Mouse (Mus musculus) limb, embryonic 10.5 days (tissue): Measurements from ENCODE around the gene Ndufv2. TPM values are rescaled to one million over a fixed set of nuclear protein-coding genes. Genes with fewer than 3 reads are reported as not detected.

Experiments
- DNase-seq: peaks from one replicate; pipeline ENCODE4 v3.0.0-alpha.2; 2017; ENCODE audit warnings: low spot score
- H3K27ac ChIP-seq: fragments of 300-500 bp; sonication (generic); 2 replicates; pipeline ENCODE4 v1.5.1; 2016; ENCODE audit warnings: mild to moderate bottlenecking
- H3K27me3 ChIP-seq: fragments of 300-500 bp; sonication (generic); 2 replicates; pipeline ENCODE4 v1.6.1; 2016; ENCODE audit warnings: low read depth, mild to moderate bottlenecking; ENCODE audit not compliant: poor library complexity, severe bottlenecking
- H3K36me3 ChIP-seq: fragments of 300-500 bp; sonication (generic); 2 replicates; pipeline ENCODE4 v1.6.1; 2016; ENCODE audit warnings: mild to moderate bottlenecking, moderate library complexity
- H3K4me1 ChIP-seq: fragments of 300-500 bp; sonication (generic); 2 replicates; pipeline ENCODE4 v1.6.1; 2016
- H3K4me3 ChIP-seq: fragments of 300-500 bp; sonication (generic); 2 replicates; pipeline ENCODE4 v1.5.1; 2016; ENCODE audit warnings: mild to moderate bottlenecking, moderate library complexity
- H3K9me3 ChIP-seq: fragments of 300-500 bp; sonication (generic); replicated peaks from 2 replicates; pipeline ENCODE4 v1.6.1; 2016; ENCODE audit warnings: mild to moderate bottlenecking
- WGBS: fragments of 180-500 bp; shearing (Covaris S2); methylation state at CpG from one replicate; pipeline ENCODE4 v1.1.7; 2016; 5-methylcytosine and 5-hydroxymethylcytosine counted together
- polyA plus RNA-seq: library from polyadenylated mRNA; unstranded; fragments of >200 nt; fragmentation: Nextera tagmentation; extraction: Ambion mirVana; gene quantifications from 2 replicates; pipeline ENCODE4 v1.2.1, GENCODE M21; 2016

The Ndufv2 gene
- polyA plus RNA-seq, 1 experiment from 2014 or later, result 329 TPM

- WGBS, result 71% methylated on average over 8 of the region's 8 CpGs
- H3K9me3 ChIP-seq, result no peaks in the 10 kb centered on the region
- no peak overlapping the region for H3K27ac ChIP-seq
- no peaks in the 10 kb centered on the region for H3K36me3 ChIP-seq
- peaks cover 18% of the 10 kb centered on the region for H3K4me1 ChIP-seq
- no peak overlapping the region for H3K4me3 ChIP-seq
- DNase-seq, result no peak
- no peaks in the 10 kb centered on the region for H3K27me3 ChIP-seq
Observed at GRCm38 (mm10) chr17:66107466-66107865, 6.1 kb upstream of the Ndufv2 start.

GRCm38 (mm10) chr17:66106601-66107267 lies 5.4 kb upstream of the Ndufv2 start:
- H3K4me3 ChIP-seq, result no peak overlapping the region
- H3K4me1 ChIP-seq, result peaks cover 12% of the 10 kb centered on the region
- no peaks in the 10 kb centered on the region for H3K27me3 ChIP-seq
- 60% methylated on average over 10 of the region's 10 CpGs for WGBS
- peak; percentile 71 for DNase-seq
- no peaks in the 10 kb centered on the region for H3K36me3 ChIP-seq
- H3K27ac ChIP-seq, result no peak overlapping the region
- H3K9me3 ChIP-seq, result no peaks in the 10 kb centered on the region

GRCm38 (mm10) chr17:66104076-66104475 lies 2.7 kb upstream of the Ndufv2 start:
- WGBS, result 91% methylated on average over 7 of the region's 7 CpGs
- no peak for DNase-seq
- peaks cover 10% of the 10 kb centered on the region for H3K4me1 ChIP-seq
- H3K27ac ChIP-seq, result no peak overlapping the region
- no peaks in the 10 kb centered on the region for H3K36me3 ChIP-seq
- no peaks in the 10 kb centered on the region for H3K9me3 ChIP-seq
- no peak overlapping the region for H3K4me3 ChIP-seq
- H3K27me3 ChIP-seq, result no peaks in the 10 kb centered on the region

- Histone ChIP-seq H3K36me3 (peaks cover 12% of the 10 kb centered on the region), H3K4me1 (peaks cover 10% of the 10 kb centered on the region), H3K27ac (peak overlapping the region; percentile 94), H3K4me3 (peak overlapping the region; percentile 96), H3K9me3 (no peaks in the 10 kb centered on the region), H3K27me3 (no peaks in the 10 kb centered on the region)
- WGBS, result 1% methylated on average over 41 of the region's 41 CpGs
- DNase-seq, result no peak
Observed at GRCm38 (mm10) chr17:66100566-66101379, 586 bp downstream of the Ndufv2 start.

- peaks cover 53% of the 10 kb centered on the region for H3K36me3 ChIP-seq
Observed at GRCm38 (mm10) chr17:66092664-66093063, 8.7 kb downstream of the Ndufv2 start.

GRCm38 (mm10) chr17:66092065-66092464 lies 9.3 kb downstream of the Ndufv2 start:
- Histone ChIP-seq H3K9me3 (no peaks in the 10 kb centered on the region), H3K36me3 (peaks cover 53% of the 10 kb centered on the region), H3K27me3 (no peaks in the 10 kb centered on the region)

More at GRCm38 (mm10) chr17:66092664-66093063, 8.7 kb downstream of the Ndufv2 start:
- Histone ChIP-seq H3K27ac (no peak overlapping the region), H3K27me3 (no peaks in the 10 kb centered on the region), H3K4me3 (no peak overlapping the region), H3K9me3 (no peaks in the 10 kb centered on the region), H3K4me1 (no peaks in the 10 kb centered on the region)
- DNase-seq, result no peak
- WGBS, result 86% methylated on average over 3 of the region's 3 CpGs

GRCm38 (mm10) chr17:66091392-66091791 lies 10.0 kb downstream of the Ndufv2 start:
- Histone ChIP-seq H3K27me3 (no peaks in the 10 kb centered on the region), H3K4me1 (no peaks in the 10 kb centered on the region), H3K4me3 (no peak overlapping the region), H3K36me3 (peaks cover 58% of the 10 kb centered on the region), H3K9me3 (no peaks in the 10 kb centered on the region), H3K27ac (no peak overlapping the region)
- 94% methylated on average over 2 of the region's 2 CpGs for WGBS
- DNase-seq, result no peak

More at GRCm38 (mm10) chr17:66092065-66092464, 9.3 kb downstream of the Ndufv2 start:
- H3K27ac ChIP-seq, result no peak overlapping the region
- no peak overlapping the region for H3K4me3 ChIP-seq
- no peak for DNase-seq
- WGBS, result 95% methylated on average over 2 of the region's 2 CpGs
- no peaks in the 10 kb centered on the region for H3K4me1 ChIP-seq

- Histone ChIP-seq H3K4me3 (no peak overlapping the region), H3K36me3 (peaks cover 65% of the 10 kb centered on the region), H3K27ac (no peak overlapping the region), H3K4me1 (no peaks in the 10 kb centered on the region), H3K9me3 (no peaks in the 10 kb centered on the region), H3K27me3 (no peaks in the 10 kb centered on the region)
- DNase-seq, result no peak
Observed at GRCm38 (mm10) chr17:66090251-66090650, 11.1 kb downstream of the Ndufv2 start.

- Histone ChIP-seq H3K4me3 (no peak overlapping the region), H3K9me3 (no peaks in the 10 kb centered on the region), H3K36me3 (peaks cover 83% of the 10 kb centered on the region), H3K27me3 (no peaks in the 10 kb centered on the region), H3K27ac (no peak overlapping the region), H3K4me1 (no peaks in the 10 kb centered on the region)
- WGBS, result 94% methylated on average over 1 of the region's 1 CpGs
- DNase-seq, result no peak
Observed at GRCm38 (mm10) chr17:66085038-66085437, 16.3 kb downstream of the Ndufv2 start.

- Histone ChIP-seq H3K4me3 (no peak overlapping the region), H3K4me1 (no peaks in the 10 kb centered on the region), H3K9me3 (no peaks in the 10 kb centered on the region), H3K27me3 (no peaks in the 10 kb centered on the region), H3K36me3 (peaks cover 84% of the 10 kb centered on the region), H3K27ac (no peak overlapping the region)
- 89% methylated on average over 1 of the region's 1 CpGs for WGBS
- no peak for DNase-seq
Observed at GRCm38 (mm10) chr17:66084486-66084885, 16.9 kb downstream of the Ndufv2 start.

- H3K27ac ChIP-seq, result peak overlapping the region; percentile 91
- 2% methylated on average over 23 of the region's 23 CpGs for WGBS
- peak overlapping the region; percentile 88 for H3K4me3 ChIP-seq
- H3K36me3 ChIP-seq, result peaks cover 35% of the 10 kb centered on the region
- no peak for DNase-seq
- peaks cover 14% of the 10 kb centered on the region for H3K4me1 ChIP-seq
- no peaks in the 10 kb centered on the region for H3K27me3 ChIP-seq
- H3K9me3 ChIP-seq, result no peaks in the 10 kb centered on the region
Observed at GRCm38 (mm10) chr17:66077437-66077850, 23.9 kb downstream of the Ndufv2 start.

GRCm38 (mm10) chr17:66076934-66077333 lies 24.4 kb downstream of the Ndufv2 start, which contains the start of gene Ankrd12:
TSS of gene Ankrd12 (minus strand) at chr17:66077089.
- Histone ChIP-seq H3K36me3 (peaks cover 35% of the 10 kb centered on the region), H3K4me1 (peaks cover 14% of the 10 kb centered on the region), H3K27ac (peak within 1 kb of the TSS; percentile 91), H3K27me3 (no peaks in the 10 kb centered on the region), H3K9me3 (no peaks in the 10 kb centered on the region), H3K4me3 (peak within 1 kb of the TSS; percentile 88)
- DNase-seq, result peak; percentile 97
- under 1% methylated on average over 53 of the region's 53 CpGs for WGBS
